Mouse (Mus musculus) liver, postnatal 0 days (tissue): ENCODE measurements at regions not wholly inside any gene's neighbourhood (a gene's known extent, or its start where the extent isn't known, plus 50 kb on each side); places are given as distances from the start of the nearest gene placed in this dataset.

ENCODE experiments used
- ATAC-seq: fragments of 200-750 bp; cut with Nextera tagmentation; 2 replicates; pipeline ENCODE4 v1.8.0; 2017; ENCODE audit warnings: mild to moderate bottlenecking, moderate library complexity
- DNase-seq: peaks from one replicate; pipeline ENCODE4 v3.0.0-alpha.2; 2016
- H3K27ac ChIP-seq: fragments of 300-500 bp; sonication (generic); 2 replicates; pipeline ENCODE4 v1.5.1; 2014; ENCODE audit warnings: antibody characterized with exemption, moderate library complexity, mild to moderate bottlenecking, low read depth
- H3K27me3 ChIP-seq: fragments of 300-500 bp; sonication (generic); 2 replicates; pipeline ENCODE4 v1.6.1; 2014; ENCODE audit warnings: low read length, control low read depth, mixed read lengths; ENCODE audit not compliant: insufficient read depth
- H3K36me3 ChIP-seq: fragments of 300-500 bp; sonication (generic); replicated peaks from 2 replicates; pipeline ENCODE4 v1.6.1; 2014; ENCODE audit warnings: mild to moderate bottlenecking, control low read depth, low read length, moderate library complexity, mixed read lengths; ENCODE audit not compliant: insufficient read depth
- H3K4me1 ChIP-seq: fragments of 300-500 bp; sonication (generic); 2 replicates; pipeline ENCODE4 v1.6.1; 2014; ENCODE audit warnings: antibody characterized with exemption, mild to moderate bottlenecking, control low read depth; ENCODE audit not compliant: insufficient read depth
- H3K4me2 ChIP-seq: fragments of 300-500 bp; sonication (generic); 2 replicates; pipeline ENCODE4 v1.6.1; 2014; ENCODE audit warnings: low read depth, mild to moderate bottlenecking, low read length, moderate library complexity, mixed read lengths
- H3K4me3 ChIP-seq: fragments of 300-500 bp; sonication (generic); 2 replicates; pipeline ENCODE4 v1.5.1; 2014; ENCODE audit warnings: low read depth, low read length
- H3K9ac ChIP-seq: fragments of 300-500 bp; sonication (generic); replicated peaks from 2 replicates; pipeline ENCODE4 v1.6.1; 2014; ENCODE audit warnings: mild to moderate bottlenecking, moderate library complexity
- H3K9me3 ChIP-seq: fragments of 300-500 bp; sonication (generic); 2 replicates; pipeline ENCODE4 v1.6.1; 2016; ENCODE audit warnings: mild to moderate bottlenecking, control low read depth, low read length, mixed read lengths
- CTCF ChIP-seq: sonication (generic); IDR thresholded peaks from 2 replicates; pipeline ENCODE4 v1.5.1; 2016; ENCODE audit warnings: antibody characterized with exemption, low read depth
- EP300 ChIP-seq: IDR thresholded peaks from 2 replicates; pipeline ENCODE4 v1.6.1; 2016; ENCODE audit warnings: antibody characterized with exemption, low read depth, mild to moderate bottlenecking
- WGBS: fragments of 180-500 bp; shearing (Covaris S2); extraction: QIAGEN DNeasy Blood & Tissue Kit; methylation state at CpG from one replicate; pipeline ENCODE4 v1.1.7; 2014; ENCODE audit not compliant: insufficient replicate concordance; 5-methylcytosine and 5-hydroxymethylcytosine counted together

DNA sequence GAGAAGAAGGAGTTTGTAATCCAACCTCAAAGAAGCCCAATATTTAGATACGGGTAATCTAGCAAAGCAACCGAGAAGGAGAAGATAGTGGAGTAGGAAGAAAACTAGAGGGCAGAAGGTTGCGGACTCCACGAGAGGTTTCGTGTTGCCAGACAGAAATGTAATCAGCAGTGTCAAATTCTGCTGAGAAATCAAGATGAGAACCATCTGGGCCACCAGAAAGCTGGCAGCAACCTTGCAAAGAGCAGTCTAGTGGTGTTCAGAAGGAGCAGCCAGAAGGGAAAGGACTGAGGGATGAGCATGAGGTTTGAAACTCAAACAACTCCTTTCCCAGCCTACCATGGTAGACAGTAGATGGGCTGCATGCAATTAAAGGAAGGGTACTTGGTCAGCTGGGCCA, 134.3 kb downstream of the Rpl10-ps3 start:
- Histone ChIP-seq H3K9me3 (no peaks in the 10 kb centered on the region), H3K4me2 (no peak overlapping the region), H3K36me3 (no peaks in the 10 kb centered on the region), H3K27me3 (no peaks in the 10 kb centered on the region), H3K4me3 (no peak overlapping the region), H3K4me1 (no peaks in the 10 kb centered on the region), H3K9ac (no peak overlapping the region), H3K27ac (no peak overlapping the region)
- no peak for ATAC-seq
- no peak for DNase-seq
- WGBS, result 77% methylated on average over 5 of the region's 5 CpGs
- TF ChIP-seq EP300, result no peak
- no peak for TF ChIP-seq CTCF

- H3K27me3 ChIP-seq, result no peaks in the 10 kb centered on the region
- ATAC-seq (no peak), DNase-seq (no peak)
- H3K27ac ChIP-seq, result no peak overlapping the region
- H3K36me3 ChIP-seq, result no peaks in the 10 kb centered on the region
- WGBS, result 73% methylated on average over 7 of the region's 7 CpGs
- H3K9ac ChIP-seq, result no peak overlapping the region
- TF ChIP-seq EP300, result no peak
- no peak for TF ChIP-seq CTCF
- no peaks in the 10 kb centered on the region for H3K4me1 ChIP-seq
- H3K4me3 ChIP-seq, result no peak overlapping the region
- H3K9me3 ChIP-seq, result no peaks in the 10 kb centered on the region
- no peak overlapping the region for H3K4me2 ChIP-seq
Measured at GRCm38 (mm10) chr9:50199422-50200218, 145.1 kb downstream of the Rpl10-ps3 start.

- no peak for TF ChIP-seq CTCF
- TF ChIP-seq EP300, result no peak
- no peaks in the 10 kb centered on the region for H3K27me3 ChIP-seq
- no peak overlapping the region for H3K4me2 ChIP-seq
- no peaks in the 10 kb centered on the region for H3K36me3 ChIP-seq
- no peaks in the 10 kb centered on the region for H3K9me3 ChIP-seq
- H3K9ac ChIP-seq, result no peak overlapping the region
- no peak overlapping the region for H3K4me3 ChIP-seq
- DNase-seq (no peak), ATAC-seq (no peak)
- 56% methylated on average over 5 of the region's 5 CpGs for WGBS
- H3K27ac ChIP-seq, result no peak overlapping the region
- H3K4me1 ChIP-seq, result no peaks in the 10 kb centered on the region
Measured at GRCm38 (mm10) chr9:50192400-50193110, 152.2 kb downstream of the Rpl10-ps3 start.

- no peak overlapping the region for H3K4me2 ChIP-seq
- H3K27ac ChIP-seq, result no peak overlapping the region
- ATAC-seq, result no peak
- no peak overlapping the region for H3K4me3 ChIP-seq
- H3K9me3 ChIP-seq, result no peaks in the 10 kb centered on the region
- H3K36me3 ChIP-seq, result no peaks in the 10 kb centered on the region
- no peak overlapping the region for H3K9ac ChIP-seq
- no peak for DNase-seq
- no peaks in the 10 kb centered on the region for H3K4me1 ChIP-seq
- TF ChIP-seq EP300 (no peak), CTCF (no peak)
- H3K27me3 ChIP-seq, result no peaks in the 10 kb centered on the region
- 38% methylated on average over 3 of the region's 3 CpGs for whole genome bisulfite sequencing
Measured at GRCm38 (mm10) chr9:50191136-50191535, 153.6 kb downstream of the Rpl10-ps3 start.

DNA sequence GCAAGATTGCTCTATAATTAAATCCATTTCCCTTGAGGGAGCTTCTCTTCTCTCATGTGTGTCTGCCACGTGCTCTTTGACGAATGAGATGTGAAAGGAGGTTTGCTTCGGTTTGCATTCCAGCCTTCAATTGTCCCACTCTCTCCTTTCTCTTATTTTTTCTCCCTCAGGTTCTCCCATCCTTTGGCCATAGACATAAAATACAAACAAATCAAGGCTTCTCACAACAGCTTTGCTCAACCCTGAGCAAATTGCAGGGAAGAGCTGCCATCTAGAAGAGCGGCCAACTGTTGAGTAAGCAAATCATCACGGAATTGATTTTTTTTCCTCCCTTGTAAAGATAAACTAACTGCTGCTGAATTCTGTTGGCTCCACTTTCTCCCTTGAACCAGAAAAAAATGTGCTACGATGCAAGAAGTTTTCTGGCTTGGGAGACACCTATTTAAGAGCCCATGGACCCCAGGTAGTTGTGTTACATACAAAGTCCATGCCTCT, 156.1 kb downstream of the Rpl10-ps3 start:
- no peak for DNase-seq
- ATAC-seq, result no peak
- TF ChIP-seq EP300 (no peak), CTCF (no peak)
- Histone ChIP-seq H3K4me3 (no peak overlapping the region), H3K27me3 (no peaks in the 10 kb centered on the region), H3K36me3 (no peaks in the 10 kb centered on the region), H3K9me3 (no peaks in the 10 kb centered on the region), H3K27ac (no peak overlapping the region), H3K4me2 (no peak overlapping the region), H3K4me1 (no peaks in the 10 kb centered on the region), H3K9ac (no peak overlapping the region)
- WGBS, result 70% methylated on average over 6 of the region's 6 CpGs

GRCm38 (mm10) chr9:50181360-50181759, 163.4 kb downstream of the Rpl10-ps3 start:
- no peak for ATAC-seq
- 67% methylated on average over 2 of the region's 2 CpGs for WGBS
- Histone ChIP-seq H3K4me3 (no peak overlapping the region), H3K27ac (no peak overlapping the region), H3K9ac (no peak overlapping the region), H3K27me3 (no peaks in the 10 kb centered on the region), H3K4me2 (no peak overlapping the region), H3K4me1 (no peaks in the 10 kb centered on the region), H3K36me3 (no peaks in the 10 kb centered on the region), H3K9me3 (no peaks in the 10 kb centered on the region)
- TF ChIP-seq CTCF (no peak), EP300 (no peak)
- no peak for DNase-seq
